Mouse (Mus musculus) ovary, adult 18-20 months (tissue): ENCODE measurements around the gene Tnfrsf22.
A peak's percentile ranks its signal among the peaks of the same experiment; 100 is the strongest.

Source experiments
- DNase-seq: peaks from one replicate; pipeline ENCODE4 v3.0.0; 2022; ENCODE audit warnings: low spot score, mixed read lengths

The Tnfrsf22 gene

DNA sequence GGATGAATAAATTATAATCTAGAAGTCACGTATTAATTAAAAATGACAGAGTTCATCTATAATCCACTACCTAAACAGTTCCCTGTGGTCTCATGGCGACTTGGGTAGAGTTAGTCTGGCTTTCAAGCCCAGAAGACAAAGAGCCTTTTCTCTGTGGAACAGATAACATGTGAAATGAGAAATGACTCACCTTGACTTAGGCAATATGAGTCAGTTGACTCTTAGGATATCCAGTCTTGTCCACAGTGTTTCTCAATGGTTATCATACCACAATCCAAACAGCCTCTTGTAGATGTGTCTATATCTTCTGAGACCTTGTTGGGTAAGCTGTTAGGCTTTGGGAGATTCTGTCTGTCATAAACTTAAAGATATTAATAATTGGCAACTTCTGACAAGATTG, 18.0 kb downstream of the Tnfrsf22 start:
- no peak for DNase-seq

DNA sequence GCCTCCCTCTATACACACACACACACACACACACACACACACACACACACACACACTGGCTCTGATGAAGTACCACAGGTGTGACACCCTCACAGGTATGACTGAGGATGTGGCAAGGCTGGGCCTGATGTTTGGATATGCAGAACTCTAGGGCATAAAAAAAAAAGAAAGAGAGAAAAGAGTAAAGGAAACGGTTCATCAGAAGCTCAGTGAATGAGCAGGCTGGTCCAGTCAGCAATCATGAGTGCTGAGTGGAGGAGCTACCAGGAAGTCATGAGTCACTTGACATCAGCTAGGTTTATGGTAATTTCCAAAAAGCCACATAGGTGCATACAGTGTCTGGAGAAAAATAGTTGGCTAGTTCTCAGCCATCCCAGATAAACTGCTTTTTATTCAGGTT, 20.0 kb downstream of the Tnfrsf22 start:
- no peak for DNase-seq

DNA sequence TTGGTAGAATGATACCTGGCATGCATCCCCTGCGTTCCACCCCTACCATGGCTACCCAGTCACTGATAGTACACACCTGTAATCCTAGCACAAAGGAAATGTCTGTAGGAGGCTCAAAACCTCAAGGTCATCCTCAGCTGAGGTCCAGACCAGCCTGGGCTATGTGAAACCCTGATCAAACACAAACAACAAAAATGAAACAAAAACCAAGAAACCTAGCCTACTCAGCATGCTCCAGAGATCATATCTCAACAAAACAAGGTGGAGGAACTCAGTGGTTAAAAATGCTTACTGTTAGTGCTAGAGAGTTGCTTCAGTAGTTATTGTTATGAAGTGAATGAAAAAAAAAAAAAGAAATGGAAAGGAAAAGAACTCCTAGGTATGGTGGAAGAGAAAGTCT, 20.9 kb downstream of the Tnfrsf22 start, which contains the start of gene Tnfrsf26:
Tnfrsf26 (minus strand) TSS at position 183 of the 400 bp plus-strand sequence.
- DNase-seq, result no peak

DNA sequence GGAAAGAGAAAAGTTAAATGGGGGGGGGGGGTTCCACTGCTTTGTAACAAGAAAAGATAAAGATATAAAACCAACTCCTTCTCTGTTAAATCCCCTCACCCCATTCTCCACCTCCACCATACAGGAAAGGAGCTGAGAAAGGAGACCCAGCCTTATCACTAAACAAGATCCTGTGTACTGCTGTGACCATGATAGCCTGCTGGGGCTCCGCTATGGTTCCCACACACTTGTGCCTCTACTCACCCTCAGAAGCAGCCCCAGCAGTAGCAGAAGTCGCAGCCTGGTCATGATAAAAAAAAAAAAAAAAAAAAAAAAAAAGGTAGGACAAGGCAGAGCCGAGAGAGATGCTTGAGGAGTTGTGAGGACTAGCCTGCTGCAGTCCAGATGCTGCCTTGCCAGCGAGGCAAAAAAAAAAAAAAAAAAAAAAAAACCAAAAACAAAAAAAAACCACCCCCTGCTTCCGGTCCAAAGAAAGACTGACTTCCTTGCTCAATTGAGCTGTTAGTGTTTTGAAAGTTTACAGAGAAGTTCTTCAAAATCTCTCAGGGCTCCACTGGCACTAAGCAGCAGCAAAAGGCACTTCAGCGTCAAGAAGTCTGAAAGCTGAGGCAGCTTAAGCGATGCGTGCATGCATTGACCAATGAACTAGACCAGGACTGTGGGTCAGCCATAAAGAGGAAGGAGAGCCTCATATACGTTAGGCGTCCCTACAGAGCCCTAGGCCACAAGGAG, 21.7 kb downstream of the Tnfrsf22 start:
- no peak for DNase-seq

DNA sequence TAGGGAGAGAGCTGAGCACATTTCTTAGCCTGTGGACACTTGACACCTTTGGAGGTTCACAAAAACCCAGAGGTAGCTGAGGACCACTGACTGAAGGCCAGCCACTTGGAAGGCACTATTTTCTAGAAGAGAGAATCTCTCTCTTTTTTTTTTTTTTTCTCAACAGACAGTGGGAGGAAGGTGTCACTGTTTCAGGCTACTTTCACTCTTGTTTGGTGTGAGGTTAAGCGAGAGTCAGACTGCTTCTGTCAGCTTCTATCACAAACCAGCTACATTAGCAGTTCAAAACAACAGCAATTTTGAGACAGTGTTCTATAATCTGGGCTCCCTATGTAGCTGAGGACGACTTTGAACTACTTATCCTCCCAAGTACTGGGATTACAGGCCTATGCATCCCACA, 23.3 kb downstream of the Tnfrsf22 start:
- DNase-seq, result no peak

DNA sequence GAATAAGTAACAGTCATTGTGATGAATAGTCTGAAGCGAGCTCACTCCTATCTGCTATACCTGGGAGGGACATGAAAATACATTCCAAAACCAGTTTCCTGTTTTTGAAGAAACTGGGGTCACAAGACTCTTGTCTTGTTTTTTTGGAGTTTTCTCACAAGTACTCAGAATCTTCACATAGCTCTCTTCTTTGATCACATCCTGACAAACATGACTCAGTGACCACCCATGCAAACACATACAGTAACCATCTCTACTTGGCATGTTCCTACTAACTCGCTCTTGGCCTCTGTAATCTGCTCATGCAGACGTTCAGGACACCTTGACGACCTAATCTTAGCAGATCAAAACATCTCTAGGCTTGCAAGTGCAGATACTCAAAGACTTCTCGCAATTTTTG, 24.3 kb downstream of the Tnfrsf22 start:
- DNase-seq, result no peak

DNA sequence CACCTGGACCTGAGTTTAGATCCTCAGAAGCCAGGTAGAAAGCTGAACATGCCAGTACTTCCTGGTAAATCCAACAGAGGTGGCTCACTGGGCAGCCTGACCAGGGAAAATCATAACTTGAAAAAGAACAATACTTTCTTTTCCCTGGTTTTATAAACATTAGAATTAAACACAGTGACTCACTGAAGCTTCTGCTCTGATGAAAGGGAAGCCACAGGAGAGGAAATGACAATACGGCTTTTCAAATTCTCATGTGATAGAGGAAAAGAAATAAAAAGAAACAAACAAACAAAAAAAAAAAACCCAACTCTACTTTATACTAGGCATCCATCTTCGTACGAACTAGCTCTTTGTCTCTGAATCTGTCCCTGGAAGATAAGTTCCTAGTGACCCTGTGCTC, 24.9 kb downstream of the Tnfrsf22 start:
- no peak for DNase-seq

DNA sequence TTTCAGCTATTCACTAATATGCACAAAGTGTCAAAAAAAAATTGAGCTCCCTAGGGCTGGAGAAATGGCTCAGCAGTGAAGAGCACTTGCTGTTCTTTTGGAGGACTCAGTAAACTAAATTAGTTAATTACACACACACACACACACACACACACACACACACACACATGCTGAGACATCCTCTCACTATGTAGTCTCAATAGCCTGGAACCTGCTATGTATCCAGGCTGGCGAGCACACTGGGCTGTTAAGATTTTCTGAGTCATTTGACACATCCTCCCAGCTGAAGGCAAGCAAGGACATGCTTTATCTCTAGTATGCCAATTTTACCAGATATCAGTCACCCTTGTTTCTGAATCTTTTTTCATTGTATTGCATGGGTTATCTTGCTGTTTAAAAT, 28.5 kb downstream of the Tnfrsf22 start:
- no peak for DNase-seq

DNA sequence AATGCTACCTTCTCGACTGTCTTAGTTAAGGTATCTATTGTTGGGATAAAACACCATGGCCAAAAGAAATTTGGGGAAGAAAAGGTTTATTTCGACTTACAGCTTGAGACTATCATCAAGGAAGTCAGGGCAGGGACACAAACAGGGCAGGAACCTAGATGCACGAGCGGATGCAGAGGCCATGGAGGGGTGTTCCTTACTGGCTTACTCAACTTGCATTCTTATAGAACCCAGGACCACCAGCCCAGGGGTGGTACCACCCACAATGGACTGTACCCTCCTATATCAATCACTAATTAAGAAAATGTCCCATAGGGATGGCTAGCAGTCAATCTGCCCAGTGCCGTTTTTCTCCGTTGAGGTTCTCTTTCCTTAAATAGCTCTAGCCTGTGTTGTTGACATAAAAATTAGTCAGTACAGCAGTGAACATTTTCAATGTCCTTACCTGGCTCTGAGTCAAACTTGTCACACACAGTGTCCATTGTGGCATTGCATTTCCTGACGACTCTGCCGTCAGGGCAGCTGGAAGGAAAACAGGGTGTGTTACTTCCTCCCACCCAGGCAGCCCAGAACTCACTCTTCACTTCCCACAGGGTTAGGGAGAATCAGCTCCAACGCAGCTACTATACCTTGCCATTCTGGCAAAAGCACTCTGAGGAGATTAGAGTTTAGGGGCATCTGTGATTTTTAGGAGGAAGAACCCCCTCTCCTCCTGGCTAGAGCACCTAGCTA, 34.9 kb downstream of the Tnfrsf22 start:
- DNase-seq, result no peak

DNA sequence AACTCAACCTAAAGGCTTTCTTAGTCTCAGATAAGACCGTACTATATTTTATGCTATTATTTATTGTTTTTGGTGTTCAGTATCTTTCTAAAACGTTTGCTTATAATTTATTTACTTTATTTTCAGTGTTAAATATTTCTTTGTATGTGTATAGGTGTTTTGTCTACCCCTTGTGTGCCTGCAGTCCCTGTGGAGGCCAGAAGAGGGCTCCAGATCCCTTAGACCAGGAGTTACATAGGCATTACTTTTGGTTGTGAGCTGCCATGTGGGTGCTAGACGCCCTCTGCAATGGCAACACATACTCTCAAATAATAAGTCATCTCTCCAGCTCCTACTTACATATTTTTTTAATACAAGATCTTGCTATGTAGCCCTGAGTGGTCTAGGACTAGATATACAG, 37.2 kb downstream of the Tnfrsf22 start:
- DNase-seq, result no peak

DNA sequence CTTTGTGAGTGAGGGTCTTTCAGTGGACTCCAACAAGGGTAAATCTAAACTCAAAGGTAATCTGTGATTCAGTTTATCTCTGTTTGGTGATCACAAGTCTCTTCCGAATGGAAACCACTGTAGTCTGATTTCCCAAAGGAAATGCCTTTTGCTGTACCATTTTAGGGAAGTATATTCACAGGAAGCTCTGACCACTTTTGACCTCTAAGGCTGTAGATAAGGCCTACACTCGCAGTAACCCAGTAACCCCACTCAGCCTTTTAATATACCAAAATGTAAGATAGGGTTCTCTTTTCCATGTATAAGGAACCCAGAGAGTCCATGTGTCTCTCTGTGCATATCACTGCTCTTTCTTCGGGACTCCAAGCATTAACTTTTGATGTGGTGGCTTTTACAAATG, 44.1 kb downstream of the Tnfrsf22 start:
- DNase-seq, result no peak

DNA sequence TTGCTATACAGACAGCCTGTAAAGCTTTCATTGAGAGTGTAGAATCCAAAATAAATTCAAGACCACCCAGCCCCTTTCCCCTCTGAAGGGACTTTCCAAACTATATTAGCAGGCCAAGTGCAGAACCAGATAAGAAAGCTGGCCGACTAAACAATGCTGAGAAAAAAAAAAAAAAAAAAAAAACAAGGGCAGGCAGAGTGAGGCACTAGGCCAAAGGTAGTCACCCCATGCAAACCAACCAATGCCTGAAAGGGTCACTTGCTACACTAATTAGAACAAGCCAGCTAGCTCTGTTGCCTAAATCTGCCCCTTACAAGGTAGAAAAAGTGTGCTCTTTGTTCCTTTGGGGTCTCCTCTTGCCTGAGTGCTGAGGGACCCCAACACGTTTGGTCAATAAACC, 44.6 kb downstream of the Tnfrsf22 start:
- DNase-seq, result no peak

DNA sequence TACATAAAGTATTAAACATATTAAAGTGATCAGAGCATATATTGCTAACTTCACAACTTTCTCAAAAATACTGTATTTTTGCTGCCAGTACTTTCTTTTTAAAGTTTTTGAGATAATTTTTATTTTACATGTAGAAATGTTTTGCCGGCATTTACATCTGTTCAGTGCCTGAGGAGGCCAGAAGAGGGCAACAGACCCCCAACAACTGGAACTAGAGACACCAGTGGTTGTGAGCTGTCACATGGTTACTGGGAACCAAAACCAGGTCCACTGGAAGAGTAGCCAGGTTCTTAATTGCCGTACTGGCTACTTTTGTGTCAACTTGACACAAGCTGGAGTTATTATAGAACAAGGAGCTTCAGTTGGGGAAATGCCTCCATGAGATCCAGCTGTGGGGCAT, 47.8 kb downstream of the Tnfrsf22 start:
- DNase-seq, result no peak

DNA sequence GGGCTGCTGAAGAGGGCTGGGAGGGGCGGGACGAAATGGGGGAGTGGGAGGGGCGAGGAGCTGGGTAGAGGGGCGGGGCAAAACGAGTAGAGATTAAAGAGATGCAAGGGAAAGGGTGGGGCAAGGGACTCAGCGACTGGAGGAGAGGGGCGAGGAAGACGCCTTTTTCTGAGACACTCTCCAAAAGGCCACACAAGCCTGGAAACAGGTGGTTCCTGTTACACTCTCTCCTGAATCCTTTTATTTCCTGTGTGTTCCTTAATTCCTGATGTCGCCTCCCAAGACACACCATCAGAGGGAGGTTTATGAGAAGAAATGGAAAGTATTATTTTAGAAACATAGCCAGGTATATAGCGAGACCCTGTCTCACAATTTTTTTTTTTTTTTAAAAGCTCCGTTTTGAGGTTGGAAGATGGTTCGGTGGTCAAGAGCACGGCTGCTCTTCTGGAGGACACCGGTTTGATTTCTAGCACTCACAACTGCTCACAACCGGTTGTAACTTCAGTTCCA, 49.2 kb downstream of the Tnfrsf22 start:
- DNase-seq, result no peak

DNA sequence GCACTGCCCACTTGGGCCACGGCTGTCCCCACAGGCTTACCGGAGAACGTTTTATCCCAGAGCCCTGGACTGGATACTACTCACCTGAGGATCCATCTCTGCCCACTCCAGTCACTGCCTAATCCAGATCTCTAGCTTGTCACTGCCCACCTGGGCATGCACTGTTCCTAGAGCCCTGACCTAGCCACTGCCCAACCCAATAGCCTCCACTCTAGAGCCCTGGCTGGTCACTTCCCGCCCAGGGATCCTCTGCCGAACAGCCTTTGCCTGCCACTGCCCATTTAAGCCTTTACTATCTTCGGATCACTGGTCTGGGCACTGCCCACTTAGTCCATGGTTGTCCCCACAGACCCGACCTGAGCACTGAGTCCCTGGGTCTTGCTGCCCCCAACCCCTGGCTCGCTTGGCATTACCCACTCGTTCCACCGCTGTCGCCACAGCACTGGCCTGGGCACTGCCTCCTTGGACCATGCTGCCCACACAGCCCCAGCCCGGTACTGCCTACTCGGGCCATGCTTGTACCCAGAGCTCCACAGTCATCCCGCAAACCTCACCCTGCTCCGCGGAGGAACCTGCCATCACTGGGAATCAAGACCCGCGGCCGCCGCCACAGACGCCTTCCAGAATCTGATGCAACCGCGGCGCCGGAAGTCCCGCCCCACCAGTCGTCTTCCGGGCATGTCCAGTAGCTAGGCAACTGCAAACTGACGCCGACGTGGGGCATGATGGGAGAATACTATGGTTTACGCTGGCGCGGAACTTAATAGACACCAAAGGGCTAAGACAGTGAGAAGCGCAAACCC, 49.8 kb downstream of the Tnfrsf22 start, which contains the start of gene Cars:
Cars (minus strand) TSS at position 663 of the 803 bp plus-strand sequence.
- peak; percentile 92 for DNase-seq

DNA sequence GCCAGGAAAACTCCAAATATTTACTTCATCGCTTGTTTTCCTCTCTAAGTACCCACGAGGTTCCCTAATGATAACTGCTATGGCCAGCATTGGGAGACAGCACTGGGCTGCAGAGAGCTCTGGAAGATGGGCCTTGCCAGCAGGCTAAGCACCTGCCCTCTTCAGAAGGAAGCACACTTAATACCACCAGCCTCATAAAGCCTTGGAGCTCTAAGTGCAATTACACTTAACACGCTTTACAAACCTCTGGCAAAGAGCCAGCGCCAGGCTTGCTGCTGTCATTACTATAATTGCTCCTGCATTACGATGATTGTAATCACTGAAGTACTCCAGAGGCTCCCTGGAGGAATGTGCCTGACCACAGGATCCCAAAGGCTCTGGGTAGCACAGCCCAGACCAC, 54.6 kb downstream of the Tnfrsf22 start:
- no peak for DNase-seq

DNA sequence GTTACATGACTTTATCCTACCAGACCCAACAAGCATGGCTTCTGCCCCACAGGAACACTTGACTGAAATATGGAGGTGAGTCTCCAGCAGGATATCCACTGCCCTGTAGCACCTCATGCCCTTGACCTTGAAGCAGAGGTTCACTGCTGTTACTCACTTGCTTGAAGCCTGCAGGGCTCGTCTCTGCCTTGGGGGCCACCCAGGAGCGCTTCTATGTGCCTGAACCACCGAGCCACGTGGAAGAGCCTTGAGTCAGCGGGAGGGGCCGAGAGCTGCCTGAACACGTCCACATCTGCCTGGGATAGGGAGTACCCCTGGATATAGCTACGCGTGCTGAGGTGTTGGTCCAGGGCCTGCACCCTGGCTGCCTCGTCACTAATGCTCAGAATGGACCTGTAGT, 57.2 kb downstream of the Tnfrsf22 start:
- DNase-seq, result no peak

DNA sequence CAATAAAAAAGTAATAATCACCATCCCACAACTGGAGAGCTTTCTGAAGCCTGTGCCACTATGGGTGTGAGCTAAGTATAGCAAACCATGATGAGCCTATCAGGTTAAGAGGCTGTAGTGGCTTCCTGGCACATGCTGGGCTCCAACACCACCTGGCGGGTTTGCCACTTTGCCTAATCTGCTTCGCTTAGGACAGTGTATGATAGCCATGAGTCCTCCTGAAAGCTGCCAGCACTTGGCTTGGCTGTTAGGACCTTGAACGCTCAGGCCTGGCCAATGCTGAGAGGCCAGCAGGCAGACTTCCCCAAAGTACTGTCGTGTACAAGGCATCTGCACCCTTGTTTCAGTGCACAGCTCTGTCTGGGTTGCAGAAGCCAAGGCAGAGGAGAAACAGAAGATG, 61.5 kb downstream of the Tnfrsf22 start:
- no peak for DNase-seq

DNA sequence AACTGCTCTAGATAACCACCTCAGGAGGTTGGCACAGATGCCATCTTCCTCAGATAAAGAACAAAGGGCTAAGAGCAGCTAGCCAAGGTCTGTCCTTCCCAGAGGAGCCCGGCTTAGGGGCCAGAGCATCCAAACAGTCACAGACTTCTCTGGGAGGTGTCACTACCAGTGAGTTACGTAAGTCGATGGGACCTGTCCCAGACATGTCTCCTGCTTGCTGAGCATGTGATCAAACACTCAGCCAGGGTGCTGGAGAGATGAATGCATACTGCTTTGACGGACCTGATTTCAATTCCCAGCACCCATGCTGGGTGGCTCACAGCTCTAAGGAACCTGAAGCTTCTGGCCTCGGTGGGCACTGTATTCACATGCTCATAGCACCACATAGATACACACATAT, 61.9 kb downstream of the Tnfrsf22 start:
- no peak for DNase-seq
